Mouse (Mus musculus): ENCODE data around the gene Capn5.

Gene Capn5

DNA sequence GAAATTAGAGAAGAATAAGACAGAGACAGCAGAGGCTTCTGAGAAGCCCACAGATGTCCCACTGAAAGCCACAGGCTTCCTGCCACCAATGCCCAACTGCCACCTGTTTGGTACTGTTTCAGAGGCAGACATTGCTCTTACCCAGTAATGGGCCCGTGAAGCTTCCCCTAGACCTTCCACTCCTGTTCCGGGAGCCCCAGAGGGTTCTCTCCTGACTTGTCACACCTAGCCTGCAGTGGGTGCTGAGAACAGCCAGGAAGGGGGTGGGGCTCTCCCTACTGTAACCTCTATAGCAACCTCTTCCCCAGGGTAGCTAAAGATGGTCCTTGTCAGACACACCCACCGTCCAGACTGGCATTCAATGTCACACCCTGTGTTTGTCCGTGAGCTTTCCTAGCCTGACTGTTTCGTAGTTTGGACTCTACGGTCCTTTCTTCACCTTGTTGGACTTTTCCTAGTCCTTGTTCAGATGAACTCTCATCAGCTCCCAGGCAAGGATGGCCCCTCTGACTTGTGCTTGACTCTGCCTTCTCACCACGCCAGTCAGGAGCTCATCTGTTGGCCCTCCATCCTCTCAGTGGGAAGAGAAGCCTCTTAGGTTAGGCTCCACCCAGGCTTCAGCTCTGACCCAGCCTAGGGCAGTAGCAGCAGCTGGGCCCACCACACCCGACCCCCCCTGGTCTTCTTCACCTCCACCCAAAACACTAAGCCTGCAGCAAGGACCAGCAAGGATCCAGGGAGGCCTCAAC, 1.6 kb downstream of the Capn5 start:
- DNase-seq (ENCODE audit: low read depth, low spot score) = no peak

DNA sequence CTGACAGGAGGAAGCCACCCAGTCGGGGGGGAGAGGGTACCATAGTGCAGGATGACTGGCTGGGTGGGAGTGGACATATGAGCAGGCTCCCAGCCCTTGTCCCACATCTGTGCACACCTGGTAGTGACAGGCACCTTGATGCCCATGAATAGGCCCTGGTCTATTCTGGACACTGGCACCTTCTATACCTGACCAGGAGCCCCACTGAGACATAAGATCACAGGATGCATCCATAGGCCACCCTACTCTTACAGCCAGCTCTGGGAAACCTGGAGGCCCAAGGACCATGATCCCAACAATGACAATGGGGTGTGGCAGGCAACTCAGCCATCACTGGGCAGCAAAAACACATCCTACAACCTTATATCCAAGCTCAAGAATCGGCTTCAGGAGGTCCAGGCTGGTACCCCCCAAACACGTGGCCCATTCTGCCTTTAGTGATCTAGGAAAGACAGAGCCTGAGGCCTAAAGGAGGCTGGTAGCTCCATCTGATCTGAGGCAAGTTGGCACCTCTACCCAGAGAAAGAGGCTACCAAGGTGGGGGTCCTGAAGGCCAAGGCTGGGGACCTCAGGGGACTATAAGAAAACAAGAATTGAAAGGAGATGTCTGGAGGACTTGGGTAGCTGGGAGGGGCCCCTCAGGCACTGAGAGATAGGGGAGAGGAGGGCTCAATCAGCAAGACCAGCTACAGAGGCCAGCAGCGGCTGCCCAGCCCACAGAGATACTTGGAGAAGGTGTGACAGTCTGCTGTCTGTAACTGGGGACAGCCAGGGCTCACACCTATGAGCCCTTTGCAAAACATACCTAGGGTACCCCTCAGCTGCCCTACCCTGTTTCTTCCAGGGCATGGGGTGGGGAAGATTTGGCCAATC, 3.0 kb downstream of the Capn5 start:
- no peak for DNase-seq (ENCODE audit: low read depth, low spot score)

DNA sequence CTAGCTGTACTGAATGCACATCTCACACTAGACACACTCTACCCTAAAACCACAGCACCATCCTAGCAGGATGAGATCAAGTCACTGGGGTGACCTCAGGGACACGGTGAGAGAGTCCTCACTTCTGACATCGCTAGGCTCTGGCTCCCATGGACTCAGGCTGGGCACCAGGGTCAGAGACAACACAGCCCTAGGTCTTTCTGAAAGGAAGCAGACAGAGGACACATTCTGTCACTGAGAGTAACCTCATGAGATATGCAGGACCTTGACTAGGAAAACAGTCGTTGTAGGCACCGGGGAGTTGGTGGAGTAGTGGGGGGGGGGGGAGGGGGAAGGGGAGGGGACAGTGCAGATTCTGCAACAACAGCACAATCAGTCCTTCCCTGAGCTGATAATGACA, 4.7 kb downstream of the Capn5 start:
- no peak for DNase-seq (ENCODE audit: low read depth, low spot score)

DNA sequence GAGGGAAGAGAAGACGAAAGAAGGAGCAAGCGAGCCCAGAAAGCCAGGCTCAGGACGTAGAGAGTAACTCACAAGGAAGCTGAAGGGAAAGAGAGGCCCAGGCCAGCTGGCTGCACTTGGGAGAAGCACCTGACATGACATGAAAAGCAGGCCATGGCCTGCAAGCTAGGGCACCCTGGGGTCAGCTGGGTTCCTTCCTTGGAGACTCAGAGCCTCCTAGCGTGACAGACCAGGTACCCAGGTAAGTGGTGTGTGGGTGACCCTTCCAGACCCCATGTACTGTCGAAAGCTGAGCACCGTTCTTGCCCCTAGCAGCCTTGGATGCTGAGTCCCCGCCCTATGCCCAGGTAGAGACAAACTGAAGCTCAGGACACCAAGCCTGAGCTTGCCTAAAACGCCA, 5.4 kb downstream of the Capn5 start:
- DNase-seq (ENCODE audit: low read depth, low spot score) = no peak

DNA sequence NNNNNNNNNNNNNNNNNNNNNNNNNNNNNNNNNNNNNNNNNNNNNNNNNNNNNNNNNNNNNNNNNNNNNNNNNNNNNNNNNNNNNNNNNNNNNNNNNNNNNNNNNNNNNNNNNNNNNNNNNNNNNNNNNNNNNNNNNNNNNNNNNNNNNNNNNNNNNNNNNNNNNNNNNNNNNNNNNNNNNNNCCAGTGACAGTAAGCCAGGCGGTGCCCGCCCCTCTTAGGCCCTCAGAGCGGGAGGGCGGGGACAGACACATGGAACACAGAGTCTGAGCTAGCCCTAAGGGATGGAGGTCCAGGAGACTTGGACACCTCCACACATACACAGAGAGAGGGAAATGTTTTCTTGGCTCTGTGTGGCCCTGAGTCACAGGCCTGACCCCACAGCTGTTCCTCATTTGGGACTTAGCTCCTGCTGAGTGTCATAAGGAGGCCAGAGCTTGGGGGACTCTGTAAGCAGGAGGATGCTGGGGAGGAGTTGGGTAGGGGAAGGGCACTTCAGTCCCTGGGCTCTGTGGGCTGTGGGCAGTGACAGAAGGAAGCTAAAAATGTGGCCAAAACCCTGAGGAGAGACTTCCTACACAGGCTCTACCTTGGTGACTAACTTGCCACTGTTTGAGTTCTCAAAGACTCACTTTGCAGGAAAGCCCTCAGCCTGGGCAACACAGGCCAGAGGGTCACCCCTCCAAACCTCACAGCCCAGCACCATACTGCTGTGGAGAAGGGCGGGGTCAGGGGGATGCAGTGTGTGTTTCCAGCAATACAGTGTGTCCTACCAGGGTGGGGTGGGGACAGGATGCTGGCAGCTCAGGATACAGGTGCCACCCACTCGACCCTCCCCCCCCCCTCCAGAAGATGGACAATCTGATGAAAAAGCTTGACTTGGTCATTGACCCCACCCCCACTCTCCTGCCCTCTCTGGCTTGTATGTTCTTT, 6.7 kb downstream of the Capn5 start:
- DNase-seq (ENCODE audit: low read depth, low spot score) = no peak

DNA sequence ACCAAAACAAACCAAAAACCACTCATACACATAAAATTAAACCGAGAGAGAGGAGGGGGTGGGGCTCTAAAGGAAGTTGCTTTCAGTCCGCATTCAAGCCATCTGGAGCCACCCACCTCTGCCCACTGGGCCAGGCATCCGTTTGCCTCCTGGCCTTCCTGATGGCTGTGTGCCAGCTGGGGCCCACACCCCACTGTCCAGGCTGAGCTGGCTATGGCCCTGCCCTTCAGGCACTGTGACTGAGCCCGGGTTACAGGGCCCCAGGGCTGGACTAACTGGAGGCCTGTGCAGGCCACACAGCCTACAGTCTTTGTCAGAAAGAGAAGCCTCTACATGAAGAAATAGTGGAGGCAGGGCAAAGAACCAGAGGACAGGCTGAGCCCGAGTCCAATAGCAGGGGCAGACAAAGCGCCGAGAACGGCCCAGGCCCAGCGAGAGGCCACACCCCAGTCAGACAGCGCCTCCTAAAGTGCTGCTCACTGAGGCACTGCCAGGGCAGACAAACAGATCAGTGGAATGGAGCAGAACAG, 13.0 kb downstream of the Capn5 start:
- DNase-seq (ENCODE audit: low read depth, low spot score) = no peak

DNA sequence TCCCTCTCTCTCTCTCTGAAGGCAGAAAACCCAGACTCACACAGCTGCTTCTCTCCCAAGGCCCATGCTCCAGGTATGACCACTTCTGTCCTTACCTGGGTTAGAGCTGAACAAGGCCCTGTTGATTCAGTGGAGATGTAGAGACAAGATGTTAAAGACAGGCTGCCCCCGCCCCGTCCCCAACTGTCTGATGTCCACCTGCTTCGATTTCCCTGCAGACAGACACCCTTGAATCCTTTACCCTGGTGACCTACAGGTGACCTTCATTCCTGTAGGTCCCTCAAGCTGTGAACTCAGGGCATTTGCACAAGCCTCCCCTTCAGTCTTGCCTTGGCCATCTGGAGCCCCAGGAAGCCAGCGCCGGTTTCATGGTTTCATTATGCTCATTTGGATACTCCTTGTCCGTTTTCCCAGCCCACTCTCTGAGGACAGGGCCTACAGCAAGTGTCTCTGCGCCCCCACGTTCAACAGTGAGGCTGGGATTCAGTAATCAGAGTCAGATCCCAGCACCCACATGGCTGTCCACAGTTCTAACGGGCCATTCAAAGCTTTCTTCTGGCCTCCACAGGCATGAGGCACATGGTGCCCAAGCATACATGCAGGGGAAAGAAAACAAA, 13.6 kb downstream of the Capn5 start:
- DNase-seq (ENCODE audit: low read depth, low spot score) = no peak

DNA sequence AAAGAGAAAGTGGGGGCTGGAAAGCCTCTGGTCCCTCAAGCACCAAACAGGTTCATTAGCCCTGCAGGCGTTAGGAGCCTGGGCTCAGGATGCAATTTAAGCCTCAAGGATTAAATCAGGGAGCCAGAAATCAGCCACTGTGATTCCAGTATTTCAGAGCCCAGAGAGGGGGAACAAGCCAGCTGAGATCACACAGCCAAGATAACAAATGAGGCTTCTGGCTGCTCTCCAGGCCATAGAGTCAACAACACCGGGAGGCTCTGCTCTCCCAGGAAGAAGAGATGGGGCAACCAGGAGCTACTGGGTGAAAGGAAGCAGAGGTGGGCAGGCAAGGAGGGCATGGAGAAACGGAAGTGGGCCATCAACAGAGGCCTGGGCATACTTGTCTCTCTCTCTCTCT, 14.4 kb downstream of the Capn5 start:
- no peak for DNase-seq (ENCODE audit: low read depth, low spot score)

DNA sequence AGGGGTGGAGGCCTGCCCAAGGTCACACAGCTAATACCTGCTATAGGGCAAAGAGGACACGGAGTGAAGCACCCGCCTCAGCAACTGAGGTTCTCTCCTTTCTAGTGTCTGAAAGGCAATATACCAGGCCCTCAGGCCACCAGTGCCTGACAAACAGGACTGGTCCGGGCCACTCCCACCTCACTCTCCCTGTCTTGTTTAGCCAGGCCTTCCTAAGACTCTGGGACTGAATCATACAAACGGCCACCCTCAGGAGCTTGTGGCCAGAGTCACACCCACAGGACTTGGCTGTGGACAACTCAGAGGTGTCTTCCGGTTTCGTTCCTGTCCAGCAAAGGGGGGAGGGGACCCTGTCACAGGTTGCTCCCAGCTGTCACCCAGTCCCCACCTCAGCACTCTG, 15.8 kb downstream of the Capn5 start:
- no peak for DNase-seq (ENCODE audit: low read depth, low spot score)

DNA sequence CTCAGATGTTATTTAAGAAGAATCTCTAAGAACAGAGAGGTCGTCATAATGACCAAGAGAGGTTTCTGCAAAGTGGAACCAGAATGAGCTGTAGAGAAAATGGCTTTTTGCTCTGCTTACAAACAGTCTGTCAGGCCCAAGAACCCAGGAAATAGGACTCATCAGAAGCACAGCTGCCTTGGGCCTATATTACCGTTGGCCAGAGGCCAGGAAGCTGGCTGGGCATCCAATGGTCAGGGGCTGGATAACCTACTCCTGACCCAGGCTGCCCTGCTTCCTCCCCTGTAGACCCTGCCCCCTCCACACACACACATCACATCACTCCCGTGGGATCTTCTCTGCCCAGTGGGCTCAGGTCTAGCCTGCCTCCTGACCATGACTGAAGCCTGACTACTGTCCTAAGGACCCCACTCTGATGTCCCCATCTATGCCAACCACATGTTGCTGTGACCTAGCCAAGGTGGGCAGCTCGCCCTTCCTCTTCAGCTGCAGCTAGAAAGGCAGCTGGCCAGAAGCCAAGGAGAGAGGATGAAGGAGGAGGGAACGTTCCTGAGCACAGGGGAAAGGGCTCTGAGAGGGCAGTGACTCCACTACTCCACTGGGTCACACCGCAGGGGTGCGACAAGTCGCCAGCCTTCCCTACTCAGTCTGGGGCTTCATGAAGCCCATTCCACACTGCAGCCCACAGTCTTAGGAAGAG, 17.9 kb downstream of the Capn5 start:
- no peak for DNase-seq (ENCODE audit: low read depth, low spot score)

DNA sequence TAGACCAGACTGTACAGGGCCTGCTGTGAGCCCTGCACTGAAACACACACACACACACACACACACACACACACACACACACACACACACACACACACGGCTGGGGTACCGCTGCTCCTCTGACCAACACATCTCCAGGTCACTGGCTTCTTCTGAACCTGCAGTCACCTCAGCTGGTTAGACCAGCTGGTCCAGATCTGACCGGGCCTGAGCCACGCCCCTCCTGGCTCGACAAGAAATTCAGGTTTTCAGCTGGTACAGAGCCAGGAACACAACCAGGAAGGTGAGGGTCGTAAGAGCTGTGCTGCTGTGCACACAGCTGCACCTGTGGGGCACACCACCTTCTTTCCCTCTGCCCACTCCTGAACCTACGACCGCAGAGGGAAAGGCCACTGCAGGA, 19.6 kb downstream of the Capn5 start:
- no peak for DNase-seq (ENCODE audit: low read depth, low spot score)

DNA sequence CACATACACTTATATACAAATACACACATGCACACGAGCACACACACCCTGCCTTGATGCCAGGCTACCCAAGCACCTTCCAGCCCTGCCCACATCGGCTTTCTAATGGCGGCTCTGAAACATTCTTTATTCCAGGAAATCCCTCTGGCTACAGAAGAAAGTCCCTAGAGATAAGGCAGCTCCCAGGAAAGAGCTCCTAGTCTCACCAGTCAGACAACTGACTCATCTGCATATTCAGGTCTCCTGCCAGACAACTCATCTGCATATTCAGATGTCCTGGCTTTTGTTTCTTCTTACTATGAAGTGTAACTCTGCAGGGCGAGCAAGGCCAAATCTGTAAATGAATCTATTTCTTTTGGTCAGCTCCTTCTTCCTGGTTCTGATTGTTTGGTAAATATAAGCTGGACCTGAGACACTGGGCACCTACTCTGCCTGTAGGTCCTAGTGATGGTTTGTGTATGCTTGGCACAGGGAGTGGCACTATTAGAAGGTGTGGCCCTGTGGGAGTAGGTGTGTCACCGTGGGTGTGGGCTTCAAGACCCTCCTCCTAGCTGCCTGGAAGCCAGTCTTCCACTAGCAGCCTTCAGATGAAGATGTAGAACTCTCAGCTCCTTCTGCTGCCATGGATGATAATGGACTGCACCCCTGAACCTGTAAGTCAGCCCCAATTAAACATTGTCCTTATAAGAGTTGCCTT, 20.3 kb downstream of the Capn5 start:
- DNase-seq (ENCODE audit: low read depth, low spot score) = no peak

DNA sequence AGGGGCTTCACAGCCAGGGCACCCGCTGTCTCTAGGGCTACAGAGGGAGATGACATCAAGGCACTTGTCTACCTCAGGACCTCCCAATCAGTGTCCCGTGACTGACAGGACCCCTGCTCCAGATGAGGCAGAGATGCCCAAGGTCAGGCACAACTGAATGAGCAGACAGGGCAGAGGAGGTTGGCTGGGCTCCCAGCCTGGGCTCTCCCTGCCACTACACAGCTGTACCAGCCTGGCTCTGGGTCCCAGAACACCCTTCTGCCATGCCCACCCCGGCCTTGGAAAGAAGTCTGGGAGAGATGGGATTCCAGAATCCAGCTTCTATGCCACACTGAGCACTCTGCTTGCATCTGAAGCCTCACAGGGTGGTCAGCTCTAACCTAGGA, 21.8 kb downstream of the Capn5 start:
- no peak for DNase-seq (ENCODE audit: low read depth, low spot score)

DNA sequence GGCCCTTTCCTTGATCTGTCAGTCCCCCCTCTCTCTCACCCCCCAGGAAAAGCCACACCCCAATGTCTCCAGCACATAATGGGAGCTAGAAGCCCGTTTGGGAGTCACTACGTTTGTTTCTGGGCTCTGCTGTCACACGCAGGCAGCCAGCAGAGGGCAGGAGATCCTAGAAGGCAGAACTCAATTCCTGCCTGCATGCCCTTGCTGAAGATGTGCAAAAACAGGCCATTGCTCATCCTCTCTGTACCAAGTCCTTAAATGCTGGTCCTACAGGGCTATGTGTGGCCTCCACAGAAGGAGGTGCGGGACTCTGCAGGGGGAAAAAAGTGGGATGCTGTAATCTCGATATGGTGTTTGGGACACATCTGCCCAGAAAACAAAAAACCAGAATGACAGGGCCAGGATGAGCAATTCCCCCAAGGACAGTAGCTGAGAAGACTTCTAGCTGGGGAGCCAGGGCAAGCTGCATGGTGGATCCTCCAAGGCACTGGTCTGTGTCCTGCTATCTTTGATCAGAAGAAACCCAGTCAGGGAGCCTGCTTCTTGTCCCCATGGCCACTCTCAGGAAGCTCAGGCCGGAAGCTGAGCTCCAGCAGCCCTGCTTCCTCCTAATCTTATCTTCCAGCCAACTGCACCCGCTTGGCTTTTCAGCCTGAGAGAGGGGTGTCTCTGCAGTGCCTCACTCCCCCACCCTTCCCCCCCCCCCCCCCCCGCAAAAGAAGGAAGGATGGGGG, 22.4 kb downstream of the Capn5 start:
- peak; percentile 53 for DNase-seq (ENCODE audit: low read depth, low spot score)

DNA sequence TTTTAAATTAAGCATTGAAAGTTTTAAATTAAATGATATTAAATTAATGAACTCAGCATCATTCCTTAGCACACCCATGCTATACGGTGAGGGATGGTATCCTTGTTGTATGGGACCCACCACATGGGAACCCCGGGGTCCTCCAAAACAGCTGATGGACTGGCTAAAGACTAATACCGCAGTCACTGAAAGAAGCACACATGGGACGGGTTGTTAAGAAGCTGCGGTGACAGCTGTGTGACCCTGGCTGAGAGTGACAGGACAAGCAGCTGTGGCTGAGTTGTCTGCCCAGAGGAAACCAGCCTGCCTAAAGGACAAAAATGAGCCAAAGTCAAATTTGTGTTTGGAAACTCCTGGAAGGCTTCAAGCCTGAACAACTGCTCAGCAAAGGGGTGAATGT, 24.2 kb downstream of the Capn5 start:
- no peak for DNase-seq (ENCODE audit: low read depth, low spot score)

DNA sequence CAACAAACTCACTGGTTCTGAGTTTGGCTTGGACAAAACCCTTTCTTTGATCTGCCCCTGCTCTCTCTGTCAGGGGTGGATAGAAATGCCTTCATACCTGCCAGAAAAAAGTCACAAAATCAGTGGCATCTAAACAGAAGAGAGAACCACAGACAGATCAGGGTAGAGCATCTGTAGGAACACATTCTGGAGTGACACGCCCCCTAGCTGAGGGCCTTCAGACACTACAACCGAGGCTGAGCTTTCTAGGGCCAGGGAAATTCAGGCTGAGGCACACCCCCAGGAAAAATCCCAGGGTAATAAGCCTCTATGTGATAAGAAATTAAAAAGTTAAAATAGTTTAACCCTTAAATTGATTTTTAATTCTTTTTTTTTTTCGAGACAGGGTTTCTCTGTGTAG, 24.7 kb downstream of the Capn5 start:
- no peak for DNase-seq (ENCODE audit: low read depth, low spot score)

DNA sequence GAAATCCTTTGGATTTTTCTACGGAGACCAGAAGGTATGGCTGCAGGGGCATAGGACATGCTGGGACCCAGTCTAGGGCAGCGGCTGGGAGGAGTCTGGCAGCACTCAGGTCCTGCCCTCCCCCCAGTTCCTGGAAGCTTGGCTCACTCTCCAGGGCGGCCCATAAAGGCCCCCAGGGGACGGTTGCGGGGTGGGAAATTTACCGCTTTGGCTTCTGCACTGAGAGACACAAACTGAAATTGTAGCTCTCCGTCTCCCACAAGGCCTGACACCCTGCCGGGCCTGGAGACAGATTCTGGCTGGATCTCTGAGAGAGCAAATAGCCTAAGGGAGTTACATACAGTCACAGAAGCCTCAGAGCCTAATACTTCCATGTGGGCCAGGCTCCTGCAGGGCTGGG, 25.7 kb downstream of the Capn5 start:
- no peak for DNase-seq (ENCODE audit: low read depth, low spot score)

DNA sequence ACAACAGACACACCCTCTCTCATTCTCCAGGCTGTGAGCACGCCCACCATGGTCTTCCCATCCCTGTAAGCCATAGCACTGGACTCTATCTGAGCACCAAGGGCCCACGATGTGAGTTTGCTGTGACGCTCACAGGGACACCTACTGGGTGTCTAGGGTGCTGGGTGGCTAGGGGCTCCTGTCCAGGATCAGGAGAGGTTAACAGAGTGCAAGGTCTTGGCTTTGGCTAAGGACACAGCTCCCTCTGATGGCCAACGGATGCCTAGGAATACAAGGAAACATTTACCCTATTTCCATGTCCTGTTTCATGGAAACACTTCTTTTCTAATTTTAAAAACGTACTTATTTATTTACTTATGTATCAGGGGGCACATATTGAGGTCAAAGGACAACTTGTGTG, 27.5 kb downstream of the Capn5 start:
- no peak for DNase-seq (ENCODE audit: low read depth, low spot score)

DNA sequence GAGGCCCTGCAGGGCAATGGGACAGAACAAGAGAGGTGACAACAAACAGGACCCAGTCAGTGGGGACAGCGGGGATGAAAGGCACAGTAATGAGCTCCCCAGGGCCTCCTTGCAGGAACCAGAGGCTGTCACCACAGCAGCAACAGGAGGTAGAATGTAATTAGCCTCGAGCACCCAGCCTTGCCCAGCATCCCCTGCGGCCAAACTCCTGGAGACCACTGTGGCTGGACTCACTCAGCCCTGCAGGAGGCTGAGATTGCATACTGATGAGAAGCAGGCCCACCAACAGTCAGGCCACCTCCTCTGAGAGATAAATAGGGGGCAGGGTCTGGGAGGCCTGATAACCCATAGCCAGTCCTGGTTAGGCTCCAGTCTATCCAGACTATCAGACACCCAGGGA, 28.3 kb downstream of the Capn5 start:
- DNase-seq (ENCODE audit: low read depth, low spot score) = no peak
